Comparison of ENCODE assay signal across 14 mouse cellular contexts in genomic region chr3:93551950-93552901, GRCm38 (mm10). TPM values are rescaled to one million over a fixed set of nuclear protein-coding genes. Genes with fewer than 3 reads are reported as not detected.
DNase-seq lines count a peak whose midpoint lies in the region; ATAC-seq and TF ChIP-seq lines count a peak whose summit lies in the region.
"Had no signal": no experiment of that assay in that cellular context is flagged by ENCODE, and none has a peak within 500 bp of the region (broad histone marks: within the 10 kb centered on the region; RNA-seq: fewer than 3 reads in every experiment).

No protein-coding gene starts in this region.

- no peaks in the 10 kb centered on the region for H3K9me3 ChIP-seq in hindbrain, embryonic 16.5 days (ENCODE audit: control insufficient read depth, low read length)
- H3K9me3 ChIP-seq: forebrain, embryonic 13.5 days; liver, embryonic 13.5 days; neural tube, embryonic 12.5 days had no signal

- DNase-seq in spleen, adult 2 months (ENCODE audit: low read depth in 1 of 2, low spot score in 2 of 2), result no peak
- no peak for DNase-seq in spleen, adult 18-20 months
- DNase-seq in thymus, postnatal 14 days, result no peak
- DNase-seq: kidney, postnatal 36 days; liver, embryonic 13.5 days; right cerebral cortex, adult 18-20 months; thymus, postnatal 36 days had no signal

- no peak overlapping the region for H3K4me2 ChIP-seq in hindbrain, embryonic 16.5 days (ENCODE audit: low read length)
- H3K4me2 ChIP-seq: forebrain, embryonic 13.5 days; liver, embryonic 13.5 days; neural tube, embryonic 12.5 days had no signal

- H3K9ac ChIP-seq in hindbrain, embryonic 16.5 days (ENCODE audit: low read depth, low read length), result no peak overlapping the region
- H3K9ac ChIP-seq: forebrain, embryonic 13.5 days; liver, embryonic 13.5 days; neural tube, embryonic 12.5 days had no signal

- ATAC-seq in common myeloid progenitor, adult 5-6 weeks (replicated peaks; ENCODE audit: low read depth, poor library complexity, severe bottlenecking), result peak; percentile 46
- no peak for ATAC-seq in inflammation-experienced regulatory T-cells, adult 6 months
- no peak for ATAC-seq in hindbrain, embryonic 16.5 days
- ATAC-seq: forebrain, embryonic 13.5 days; hindbrain, postnatal 0 days had no signal

- no peak overlapping the region for H3K4me3 ChIP-seq in spleen, adult 2 months (ENCODE audit: extremely low read depth, insufficient read depth, insufficient read length)
- H3K4me3 ChIP-seq in macrophage (ENCODE audit: inconsistent target), result peak overlapping the region; percentile 15
- H3K4me3 ChIP-seq in hindbrain, embryonic 16.5 days (ENCODE audit: low read length), result no peak overlapping the region
- H3K4me3 ChIP-seq: forebrain, embryonic 13.5 days; liver, embryonic 13.5 days; neural tube, embryonic 12.5 days had no signal

- no peaks in the 10 kb centered on the region for H3K36me3 ChIP-seq in spleen, adult 2 months (ENCODE audit: control insufficient read depth, insufficient read depth, low read length)
- H3K36me3 ChIP-seq in macrophage (ENCODE audit: inconsistent target), result no peaks in the 10 kb centered on the region
- no peaks in the 10 kb centered on the region for H3K36me3 ChIP-seq in hindbrain, embryonic 16.5 days (ENCODE audit: control insufficient read depth, insufficient read depth, low read length)
- H3K36me3 ChIP-seq: liver, embryonic 13.5 days; neural tube, embryonic 12.5 days had no signal

- H3K27ac ChIP-seq in spleen, adult 2 months (ENCODE audit: insufficient read depth, low read length), result peak overlapping the region; percentile 61
- H3K27ac ChIP-seq in macrophage, result peak overlapping the region; percentile 84
- H3K27ac ChIP-seq in hindbrain, embryonic 16.5 days (ENCODE audit: low read depth, low read length), result no peak overlapping the region
- H3K27ac ChIP-seq: forebrain, embryonic 13.5 days; hindbrain, postnatal 0 days; liver, embryonic 13.5 days; neural tube, embryonic 12.5 days had no signal

- no peak for TF ChIP-seq CTCF in spleen, adult 2 months (IDR thresholded peaks at IDR 0.05; ENCODE audit: extremely low read depth, insufficient read depth, insufficient read length, insufficient replicate concordance)

- WGBS in spleen, adult 2 months, result 45% methylated on average over 5 of the region's 5 CpGs
- WGBS in macrophage (ENCODE audit: missing documents), result 41% methylated on average over 5 of the region's 5 CpGs
- WGBS in hindbrain, embryonic 16.5 days, result 95% methylated on average over 5 of the region's 5 CpGs

- no peak for TF ChIP-seq POLR2A in spleen, adult 2 months (IDR thresholded peaks at IDR 0.05; ENCODE audit: low read depth, low read length)

- H3K79me2 ChIP-seq in macrophage (ENCODE audit: inconsistent target), result peaks cover 19% of the 10 kb centered on the region

- peaks cover 47% of the 10 kb centered on the region for H3K4me1 ChIP-seq in spleen, adult 2 months (ENCODE audit: control insufficient read depth, insufficient read depth, insufficient read length)
- H3K4me1 ChIP-seq in hindbrain, embryonic 16.5 days (ENCODE audit: control insufficient read depth, insufficient read depth, low read depth, low read length), result peaks cover 4% of the 10 kb centered on the region; the same call in 1 of the 2 replicates

- no peaks in the 10 kb centered on the region for H3K27me3 ChIP-seq in spleen, adult 2 months (ENCODE audit: control insufficient read depth, insufficient read depth, low read length)
- no peaks in the 10 kb centered on the region; the same call in 1 of the 2 replicates for H3K27me3 ChIP-seq in hindbrain, embryonic 16.5 days (replicated peaks; ENCODE audit: control insufficient read depth, insufficient read depth, low read length)
- H3K27me3 ChIP-seq: forebrain, embryonic 13.5 days; liver, embryonic 13.5 days had no signal

RNA-seq across cellular contexts. Expression of gene S100a10, which starts 2.7 kb away (rescaled TPM):
- polyA plus RNA-seq in spleen, adult 2 months (2012; rRNA removed), result 36.2 and 39.0 TPM in 2 replicates
- 282 and 405 TPM in 2 replicates for total RNA-seq in common myeloid progenitor, adult 5-6 weeks (2017)
- 100 to 1,000 TPM in 5 of 26 experiments, 10 to 100 TPM in 17, 1 to 10 TPM in 4; 7.1 to 350 (median 34.6) TPM for total RNA-seq in macrophage (2018; cell fraction: chromatin; rRNA removed)
- total RNA-seq in macrophage (2018; cell fraction: cytosol; rRNA removed), result 100 to 1,000 TPM; 121 to 615 (median 284) TPM
- 100 to 1,000 TPM in 9 of 26 experiments, 10 to 100 TPM in 17; 22.9 to 214 (median 67.5) TPM for total RNA-seq in macrophage (2018; cell fraction: nucleus; rRNA removed)
- polyA plus RNA-seq in macrophage (2018), result 266 to 423 TPM (median 285 TPM) in 3 replicates
- 1,000 to 10,000 TPM in 1 of 3 experiments, 100 to 1,000 TPM in 2; 678 to 1,984 (median 706) TPM for polyA plus RNA-seq in inflammation-experienced regulatory T-cells, adult 6 months (2017; shearing (Covaris generic))
- polyA plus RNA-seq in hindbrain, embryonic 16.5 days (2015; fragmentation: Nextera tagmentation; extraction: Ambion mirVana), result 198 and 202 TPM in 2 replicates

RNA-seq across cellular contexts. Expression of gene S100a11, which starts 31.9 kb away (rescaled TPM):
- polyA plus RNA-seq in spleen, adult 2 months (2012; rRNA removed), result 69.2 and 72.5 TPM in 2 replicates
- total RNA-seq in common myeloid progenitor, adult 5-6 weeks (2017), result 45.4 and 46.0 TPM in 2 replicates
- total RNA-seq in macrophage (2018; cell fraction: chromatin; rRNA removed), result 100 to 1,000 TPM in 1 of 26 experiments, 10 to 100 TPM in 5, 1 to 10 TPM in 17, not detected in 3; 2.8 to 159 (median 6.8) TPM
- total RNA-seq in macrophage (2018; cell fraction: cytosol; rRNA removed), result 100 to 1,000 TPM; 141 to 362 (median 244) TPM
- total RNA-seq in macrophage (2018; cell fraction: nucleus; rRNA removed), result 10 to 100 TPM in 25 of 26 experiments, 1 to 10 TPM in 1; 9.4 to 57.5 (median 30.7) TPM
- 323 to 542 TPM (median 466 TPM) in 3 replicates for polyA plus RNA-seq in macrophage (2018)
- polyA plus RNA-seq in inflammation-experienced regulatory T-cells, adult 6 months (2017; shearing (Covaris generic)), result 1,000 to 10,000 TPM in 2 of 3 experiments, 100 to 1,000 TPM in 1; 738 to 2,389 (median 1,003) TPM
- 173 and 217 TPM in 2 replicates for polyA plus RNA-seq in hindbrain, embryonic 16.5 days (2015; fragmentation: Nextera tagmentation; extraction: Ambion mirVana)
